Mouse (Mus musculus) E14TG2a.4 (cell line): ENCODE data around the gene Csf2rb2.

Source experiments
- CTCF ChIP-seq: conservative IDR thresholded peaks from 2 replicates; pipeline ENCODE4 v1.5.1; 2014; ENCODE audit warnings: low read length
- NANOG ChIP-seq: IDR thresholded peaks from 2 replicates; pipeline ENCODE4 v1.6.1; 2014; ENCODE audit warnings: borderline replicate concordance, low read length, mixed read lengths

- TF ChIP-seq CTCF (no peak), NANOG (no peak)
These were observed 38.2 kb upstream of the Csf2rb2 start for GRCm38 (mm10) chr15:78343683-78344082.
